Mouse (Mus musculus) megakaryocyte, embryonic 14.5 days (primary cell): Measurements from ENCODE around the gene Nop14.

Source experiments
- FLI1 ChIP-seq: IDR thresholded peaks from 2 replicates; pipeline ENCODE4 v1.6.1; 2012; ENCODE audit warnings: low read length, inconsistent platforms, mixed read lengths
- GATA1 ChIP-seq: IDR thresholded peaks from 3 replicates; pipeline ENCODE4 v1.6.1; 2012; ENCODE audit warnings: mixed read lengths, low read length, inconsistent platforms, borderline replicate concordance

GRCm38 (mm10) chr5:34635665-34636192 lies 24.2 kb downstream of the Nop14 start:
- TF ChIP-seq GATA1 (no peak), FLI1 (no peak)
